Mouse (Mus musculus) hindbrain, embryonic 14.5 days (tissue): ENCODE measurements at regions not wholly inside any gene's neighbourhood (a gene's known extent, or its start where the extent isn't known, plus 50 kb on each side); places are given as distances from the start of the nearest gene placed in this dataset.

ENCODE experiments used
- ATAC-seq: fragments of 200-750 bp; cut with Nextera tagmentation; 2 replicates; pipeline ENCODE4 v1.8.0; 2017; ENCODE audit warnings: moderate number of reproducible peaks, mild to moderate bottlenecking, moderate TSS enrichment, moderate library complexity; ENCODE audit not compliant: low FRiP score
- DNase-seq: peaks from one replicate; pipeline ENCODE4 v3.0.0-alpha.2; 2015; ENCODE audit warnings: low spot score
- H3K27ac ChIP-seq: fragments of 300-500 bp; sonication (generic); 2 replicates; pipeline ENCODE4 v1.5.1; 2014; ENCODE audit warnings: mild to moderate bottlenecking, moderate library complexity
- H3K27me3 ChIP-seq: fragments of 300-500 bp; sonication (generic); 2 replicates; pipeline ENCODE4 v1.6.1; 2014; ENCODE audit warnings: mild to moderate bottlenecking, low read length, mixed read lengths; ENCODE audit not compliant: control insufficient read depth, insufficient read depth
- H3K36me3 ChIP-seq: fragments of 300-500 bp; sonication (generic); replicated peaks from 2 replicates; pipeline ENCODE4 v1.6.1; 2014; ENCODE audit not compliant: control insufficient read depth, insufficient read depth
- H3K4me1 ChIP-seq: fragments of 300-500 bp; sonication (generic); replicated peaks from 2 replicates; pipeline ENCODE4 v1.6.1; 2014; ENCODE audit warnings: antibody characterized with exemption, low read length, mixed read lengths; ENCODE audit not compliant: control insufficient read depth, insufficient read depth
- H3K4me2 ChIP-seq: fragments of 300-500 bp; sonication (generic); replicated peaks from 2 replicates; pipeline ENCODE4 v1.6.1; 2014; ENCODE audit warnings: mild to moderate bottlenecking, moderate library complexity
- H3K4me3 ChIP-seq: fragments of 300-500 bp; sonication (generic); replicated peaks from 2 replicates; pipeline ENCODE4 v1.5.1; 2014; ENCODE audit warnings: mild to moderate bottlenecking, low read length
- H3K9ac ChIP-seq: fragments of 300-500 bp; sonication (generic); 2 replicates; pipeline ENCODE4 v1.6.1; 2014
- H3K9me3 ChIP-seq: fragments of 300-500 bp; sonication (generic); 2 replicates; pipeline ENCODE4 v1.6.1; 2016; ENCODE audit warnings: low read length; ENCODE audit not compliant: control insufficient read depth
- WGBS: fragments of 180-500 bp; shearing (Covaris S2); extraction: QIAGEN DNeasy Blood & Tissue Kit; methylation state at CpG from one replicate; pipeline ENCODE4 v1.1.7; 2014; 5-methylcytosine and 5-hydroxymethylcytosine counted together

DNA sequence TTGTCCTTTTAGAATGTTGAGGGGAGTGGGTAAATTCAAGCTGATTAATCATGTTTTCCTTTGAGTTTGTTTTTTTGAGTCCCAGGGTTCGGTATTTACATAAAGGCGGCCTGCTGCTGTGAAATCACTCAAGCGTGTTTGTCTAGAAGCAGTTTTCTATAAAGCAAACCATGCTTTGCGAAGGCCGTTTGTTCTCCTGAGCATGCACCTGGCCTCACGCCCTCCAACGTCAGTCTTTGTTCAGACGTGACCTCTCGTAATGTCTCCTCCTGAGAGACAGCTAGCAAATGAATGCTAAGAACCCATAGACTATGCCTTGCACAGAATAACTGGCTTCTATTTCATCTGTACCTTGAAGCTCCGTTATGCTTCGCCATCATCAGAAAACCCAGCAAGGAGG, 92.8 kb upstream of the Kcnk2 start:
- DNase-seq (peak; percentile 27), ATAC-seq (no peak)
- H3K9me3 ChIP-seq = no peaks in the 10 kb centered on the region
- no peak overlapping the region for H3K27ac ChIP-seq
- 23% methylated on average over 11 of the region's 11 CpGs for WGBS
- no peak overlapping the region for H3K4me2 ChIP-seq
- no peaks in the 10 kb centered on the region for H3K27me3 ChIP-seq
- no peak overlapping the region for H3K4me3 ChIP-seq
- no peak overlapping the region for H3K9ac ChIP-seq
- H3K4me1 ChIP-seq = 0 out of 2 replicates have a peak, but pooled peaks cover 5% of the 10 kb centered on the region
- no peaks in the 10 kb centered on the region for H3K36me3 ChIP-seq

DNA sequence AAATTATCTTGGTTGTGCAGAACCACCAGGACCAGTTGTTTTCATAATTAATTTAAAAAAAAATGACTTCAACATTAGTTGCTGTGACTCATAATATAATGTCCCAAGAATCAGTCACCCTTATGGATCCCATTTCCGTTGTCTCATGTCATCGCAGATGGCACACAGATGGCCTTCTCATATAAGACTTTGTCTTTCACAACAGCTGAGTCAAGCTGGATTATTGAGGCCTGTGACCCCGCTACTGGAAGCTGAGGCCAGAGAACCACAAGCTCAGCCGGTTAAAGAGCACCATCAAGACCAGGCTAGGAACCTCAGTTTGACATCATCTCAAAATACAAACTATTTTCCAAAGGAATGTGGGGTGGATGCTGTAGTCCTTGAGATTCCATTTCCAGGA, 83.3 kb upstream of the Kcnk2 start:
- 92% methylated on average over 4 of the region's 4 CpGs for WGBS
- no peak for DNase-seq
- Histone ChIP-seq H3K9me3 (no peaks in the 10 kb centered on the region), H3K27ac (no peak overlapping the region), H3K4me1 (no peaks in the 10 kb centered on the region), H3K9ac (no peak overlapping the region), H3K4me3 (no peak overlapping the region), H3K36me3 (no peaks in the 10 kb centered on the region), H3K27me3 (no peaks in the 10 kb centered on the region), H3K4me2 (no peak overlapping the region)
- ATAC-seq = no peak

DNA sequence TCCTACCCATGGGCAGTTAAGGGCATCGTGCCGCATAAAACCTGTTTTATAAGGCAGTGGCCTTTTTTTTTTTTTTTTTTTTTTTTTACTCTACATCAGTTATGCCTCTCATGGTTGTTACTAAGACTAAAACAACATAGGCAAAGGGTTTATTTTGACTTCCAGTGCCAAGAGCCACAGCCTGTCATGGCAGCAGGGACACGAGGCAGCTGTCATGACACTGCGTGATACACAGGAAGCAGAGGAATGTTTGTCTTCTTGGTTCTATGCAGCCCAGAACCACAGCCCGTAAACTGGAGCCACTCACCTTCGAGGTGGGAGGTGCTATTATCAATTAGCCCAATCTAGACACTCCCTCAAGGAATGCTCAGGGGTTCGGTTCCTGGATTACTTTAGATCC, 81.3 kb upstream of the Kcnk2 start:
- ATAC-seq = no peak
- 92% methylated on average over 7 of the region's 7 CpGs for WGBS

DNA sequence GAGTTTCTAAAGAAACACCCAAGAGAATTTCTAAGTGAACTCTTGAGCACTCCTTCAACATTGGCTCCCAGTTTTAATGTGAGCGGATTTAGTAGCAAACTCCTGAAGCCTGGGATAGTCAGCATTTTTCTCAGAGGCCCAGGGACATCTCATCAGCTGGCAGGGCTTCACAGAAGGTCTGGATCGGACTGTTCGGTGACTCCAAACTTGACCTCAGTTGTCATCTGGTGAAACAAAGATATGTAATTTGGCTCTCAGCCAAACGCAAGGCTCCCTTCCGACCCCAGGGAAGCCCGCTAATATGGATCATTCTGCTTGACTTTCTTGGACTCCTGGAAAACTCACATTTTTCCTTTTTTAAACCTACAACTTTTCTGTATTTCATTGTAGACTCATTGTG, 76.0 kb upstream of the Kcnk2 start:
- Histone ChIP-seq H3K4me2 (no peak overlapping the region), H3K4me1 (no peaks in the 10 kb centered on the region), H3K27ac (no peak overlapping the region), H3K4me3 (no peak overlapping the region), H3K9me3 (no peaks in the 10 kb centered on the region), H3K36me3 (no peaks in the 10 kb centered on the region), H3K27me3 (no peaks in the 10 kb centered on the region), H3K9ac (no peak overlapping the region)
- WGBS = 80% methylated on average over 6 of the region's 6 CpGs
- DNase-seq (no peak), ATAC-seq (no peak)

More for the DNA sequence above, 81.3 kb upstream of the Kcnk2 start:
- no peaks in the 10 kb centered on the region for H3K4me1 ChIP-seq
- no peak overlapping the region for H3K4me2 ChIP-seq
- no peak overlapping the region for H3K27ac ChIP-seq
- H3K36me3 ChIP-seq = no peaks in the 10 kb centered on the region
- no peaks in the 10 kb centered on the region for H3K27me3 ChIP-seq
- no peak overlapping the region for H3K4me3 ChIP-seq
- DNase-seq = no peak
- no peak overlapping the region for H3K9ac ChIP-seq
- no peaks in the 10 kb centered on the region for H3K9me3 ChIP-seq

DNA sequence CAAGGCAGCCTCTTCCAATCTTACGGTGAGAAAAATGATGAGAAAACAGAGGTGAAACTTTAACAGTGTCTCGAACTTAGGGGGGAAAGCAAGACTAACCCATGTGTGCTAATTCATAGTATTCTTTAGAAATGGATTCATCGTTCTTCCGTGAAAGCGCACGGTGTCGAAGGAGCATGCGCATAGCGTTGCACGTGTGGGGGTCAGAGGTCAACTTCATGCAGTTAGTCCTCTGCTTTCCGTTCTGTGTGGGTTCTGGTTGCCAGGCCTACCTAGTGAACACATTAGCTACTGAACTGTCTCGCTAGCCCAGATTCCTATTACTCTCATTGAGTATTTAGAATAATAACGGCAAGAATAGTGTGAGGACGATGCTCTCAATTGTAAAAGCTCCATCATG, 74.7 kb upstream of the Kcnk2 start:
- 92% methylated on average over 14 of the region's 14 CpGs for WGBS
- no peaks in the 10 kb centered on the region for H3K4me1 ChIP-seq
- ATAC-seq (no peak), DNase-seq (no peak)
- no peak overlapping the region for H3K9ac ChIP-seq
- no peak overlapping the region for H3K27ac ChIP-seq
- no peaks in the 10 kb centered on the region for H3K36me3 ChIP-seq
- no peaks in the 10 kb centered on the region for H3K9me3 ChIP-seq
- no peak overlapping the region for H3K4me3 ChIP-seq
- no peaks in the 10 kb centered on the region for H3K27me3 ChIP-seq
- H3K4me2 ChIP-seq = no peak overlapping the region

DNA sequence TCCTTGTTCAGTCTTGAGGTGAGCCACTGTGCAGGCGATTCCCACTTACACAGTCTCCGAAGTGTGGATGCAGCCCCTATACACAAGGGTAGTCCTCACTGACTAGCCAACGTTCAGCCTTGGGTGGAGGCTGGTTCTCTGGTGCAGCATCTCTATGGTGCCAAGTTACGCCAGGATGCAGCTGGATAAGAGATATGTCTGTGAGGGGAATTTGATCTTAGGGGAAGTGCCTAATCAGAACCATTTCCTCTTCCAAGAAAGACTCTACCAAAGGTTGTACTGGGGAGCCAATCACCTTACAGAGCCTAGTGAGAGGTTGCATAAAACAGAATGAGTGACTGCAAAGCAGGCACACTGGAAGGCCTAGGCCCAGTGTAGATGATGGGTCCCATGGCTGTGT, 71.0 kb upstream of the Kcnk2 start:
- H3K9ac ChIP-seq = no peak overlapping the region
- no peak overlapping the region for H3K4me2 ChIP-seq
- H3K27ac ChIP-seq = no peak overlapping the region
- WGBS = 95% methylated on average over 4 of the region's 4 CpGs
- DNase-seq = no peak
- H3K36me3 ChIP-seq = no peaks in the 10 kb centered on the region
- H3K4me3 ChIP-seq = no peak overlapping the region
- no peaks in the 10 kb centered on the region for H3K9me3 ChIP-seq
- H3K4me1 ChIP-seq = no peaks in the 10 kb centered on the region
- no peaks in the 10 kb centered on the region for H3K27me3 ChIP-seq
- ATAC-seq = no peak

DNA sequence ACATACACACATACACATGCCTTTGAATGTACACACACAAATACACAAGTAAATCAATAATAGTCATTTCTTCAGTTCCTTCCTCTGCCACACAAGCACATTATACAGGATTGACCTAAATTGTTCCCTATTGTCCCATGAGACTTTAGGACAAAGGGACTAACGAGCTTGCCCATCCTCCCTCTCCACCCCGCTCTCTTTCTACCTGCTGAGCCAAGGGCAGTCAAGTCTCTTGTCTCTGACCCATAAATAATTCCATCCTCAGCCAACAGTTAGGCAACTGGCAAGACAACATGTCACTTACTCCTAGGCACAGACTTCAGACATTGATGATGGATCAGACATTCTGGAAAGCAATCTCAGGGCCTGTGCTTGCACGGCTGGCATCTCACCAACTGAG, 56.3 kb upstream of the Kcnk2 start:
- Histone ChIP-seq H3K4me3 (no peak overlapping the region), H3K27me3 (no peaks in the 10 kb centered on the region), H3K4me2 (no peak overlapping the region), H3K27ac (no peak overlapping the region), H3K4me1 (no peaks in the 10 kb centered on the region), H3K9ac (no peak overlapping the region), H3K36me3 (no peaks in the 10 kb centered on the region), H3K9me3 (0 out of 2 replicates have a peak, but pooled peaks cover 3% of the 10 kb centered on the region)
- WGBS = 62% methylated on average over 3 of the region's 3 CpGs
- no peak for ATAC-seq
- DNase-seq = no peak
